Mouse (Mus musculus) liver, embryonic 15.5 days (tissue): ENCODE data around the gene Slc2a13. TPM values are rescaled to one million over a fixed set of nuclear protein-coding genes. Genes with fewer than 3 reads are reported as not detected.

Experiments used
- ATAC-seq: fragments of 200-750 bp; cut with Nextera tagmentation; 2 replicates; pipeline ENCODE4 v1.8.0; 2017; ENCODE audit warnings: moderate number of reproducible peaks, mild to moderate bottlenecking, moderate library complexity; ENCODE audit not compliant: insufficient read depth
- H3K27ac ChIP-seq: fragments of 300-500 bp; sonication (generic); replicated peaks from 2 replicates; pipeline ENCODE4 v1.5.1; 2015; ENCODE audit warnings: mild to moderate bottlenecking, inconsistent platforms
- H3K27me3 ChIP-seq: fragments of 300-500 bp; sonication (generic); 2 replicates; pipeline ENCODE4 v1.6.1; 2015; ENCODE audit warnings: mild to moderate bottlenecking, inconsistent platforms
- H3K36me3 ChIP-seq: fragments of 300-500 bp; sonication (generic); replicated peaks from 2 replicates; pipeline ENCODE4 v1.6.1; 2015; ENCODE audit warnings: moderate library complexity, mild to moderate bottlenecking, inconsistent platforms
- H3K4me1 ChIP-seq: fragments of 300-500 bp; sonication (generic); replicated peaks from 2 replicates; pipeline ENCODE4 v1.6.1; 2015; ENCODE audit warnings: inconsistent platforms
- H3K4me2 ChIP-seq: fragments of 300-500 bp; sonication (generic); 2 replicates; pipeline ENCODE4 v1.6.1; 2015; ENCODE audit warnings: moderate library complexity, mild to moderate bottlenecking, inconsistent platforms
- H3K4me3 ChIP-seq: fragments of 300-500 bp; sonication (generic); replicated peaks from 2 replicates; pipeline ENCODE4 v1.5.1; 2015; ENCODE audit warnings: mild to moderate bottlenecking, inconsistent platforms
- H3K9ac ChIP-seq: fragments of 300-500 bp; sonication (generic); 2 replicates; pipeline ENCODE4 v1.6.1; 2015; ENCODE audit warnings: moderate library complexity, mild to moderate bottlenecking, inconsistent platforms
- H3K9me3 ChIP-seq: fragments of 300-500 bp; sonication (generic); replicated peaks from 2 replicates; pipeline ENCODE4 v1.6.1; 2016; ENCODE audit warnings: inconsistent platforms
- WGBS: fragments of 180-500 bp; shearing (Covaris S2); methylation state at CpG from one replicate; pipeline ENCODE4 v1.1.7; 2015; ENCODE audit warnings: mixed read lengths; ENCODE audit not compliant: insufficient replicate concordance; 5-methylcytosine and 5-hydroxymethylcytosine counted together
- polyA plus RNA-seq: library from polyadenylated mRNA; unstranded; fragments of >200 nt; fragmentation: Nextera tagmentation; extraction: Ambion mirVana; gene quantifications from 2 replicates; pipeline ENCODE4 v1.2.1, GENCODE M21; 2015

Gene Slc2a13
- polyA plus RNA-seq, 1 experiment from 2014 or later: 0.08 TPM

DNA sequence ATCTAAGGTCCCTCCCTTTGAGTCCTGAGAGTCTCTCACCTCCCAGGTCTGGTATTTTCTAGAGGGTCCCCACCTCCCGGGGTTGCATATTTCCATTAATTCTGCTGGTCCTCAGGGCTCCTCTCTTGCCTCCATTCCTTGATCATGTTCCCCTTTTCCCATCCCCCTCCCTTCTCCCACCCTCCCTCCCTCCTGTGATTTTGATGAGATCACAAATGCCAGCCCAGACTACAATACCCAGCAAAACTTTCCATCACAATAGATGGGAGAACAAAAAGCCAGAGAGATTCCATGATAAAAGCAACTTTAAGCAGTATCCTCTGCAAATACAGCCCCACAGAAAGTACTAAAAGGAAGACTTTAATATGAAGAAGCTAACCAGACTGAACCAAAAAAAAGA, 309.1 kb downstream of the Slc2a13 start:
- Histone ChIP-seq H3K4me3 (no peak overlapping the region), H3K4me2 (no peak overlapping the region), H3K4me1 (peaks cover 27% of the 10 kb centered on the region), H3K27me3 (no peaks in the 10 kb centered on the region), H3K36me3 (no peaks in the 10 kb centered on the region), H3K27ac (no peak overlapping the region), H3K9ac (no peak overlapping the region), H3K9me3 (no peaks in the 10 kb centered on the region)
- 78% methylated on average over 1 of the region's 1 CpGs for WGBS
- no peak for ATAC-seq

GRCm38 (mm10) chr15:91260578-91260977, 312.5 kb downstream of the Slc2a13 start:
- Histone ChIP-seq H3K9me3 (no peaks in the 10 kb centered on the region), H3K4me2 (peak overlapping the region; percentile 21; the same call in 1 of the 2 replicates), H3K9ac (no peak overlapping the region), H3K27me3 (no peaks in the 10 kb centered on the region), H3K36me3 (no peaks in the 10 kb centered on the region), H3K4me3 (no peak overlapping the region), H3K27ac (peak overlapping the region; percentile 60), H3K4me1 (peaks cover 35% of the 10 kb centered on the region)
- ATAC-seq: peak; percentile 98
- WGBS: 30% methylated on average over 5 of the region's 5 CpGs

GRCm38 (mm10) chr15:91257140-91257539, 315.9 kb downstream of the Slc2a13 start:
- Histone ChIP-seq H3K4me3 (no peak overlapping the region), H3K9me3 (no peaks in the 10 kb centered on the region), H3K9ac (no peak overlapping the region), H3K4me1 (peaks cover 48% of the 10 kb centered on the region), H3K27ac (no peak overlapping the region), H3K36me3 (no peaks in the 10 kb centered on the region), H3K27me3 (no peaks in the 10 kb centered on the region), H3K4me2 (no peak overlapping the region)
- 76% methylated on average over 11 of the region's 11 CpGs for WGBS
- no peak for ATAC-seq

DNA sequence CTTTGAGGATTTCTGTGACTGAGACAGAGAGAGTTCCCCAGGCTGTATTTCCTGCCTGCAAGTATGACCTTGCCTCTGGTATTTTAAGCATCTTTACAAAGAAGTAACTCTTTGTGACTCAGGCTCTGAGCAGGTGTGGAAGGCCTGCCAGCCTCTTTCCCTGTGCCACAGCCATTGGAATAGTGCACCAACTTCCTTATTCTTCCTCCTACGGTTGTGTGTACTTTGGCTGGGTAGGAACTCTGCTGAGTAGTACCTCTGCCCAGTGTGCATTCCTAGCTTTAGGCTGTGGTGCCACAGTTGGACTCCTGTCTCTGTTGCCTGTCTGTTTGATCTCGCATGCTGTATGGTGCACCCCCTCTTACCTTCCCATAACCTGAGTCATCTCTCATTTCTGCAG, 317.8 kb downstream of the Slc2a13 start:
- Histone ChIP-seq H3K36me3 (no peaks in the 10 kb centered on the region), H3K4me2 (no peak overlapping the region), H3K27me3 (no peaks in the 10 kb centered on the region), H3K4me3 (no peak overlapping the region), H3K4me1 (peaks cover 49% of the 10 kb centered on the region), H3K27ac (no peak overlapping the region), H3K9ac (no peak overlapping the region), H3K9me3 (no peaks in the 10 kb centered on the region)
- ATAC-seq: no peak
- 65% methylated on average over 2 of the region's 2 CpGs for WGBS

DNA sequence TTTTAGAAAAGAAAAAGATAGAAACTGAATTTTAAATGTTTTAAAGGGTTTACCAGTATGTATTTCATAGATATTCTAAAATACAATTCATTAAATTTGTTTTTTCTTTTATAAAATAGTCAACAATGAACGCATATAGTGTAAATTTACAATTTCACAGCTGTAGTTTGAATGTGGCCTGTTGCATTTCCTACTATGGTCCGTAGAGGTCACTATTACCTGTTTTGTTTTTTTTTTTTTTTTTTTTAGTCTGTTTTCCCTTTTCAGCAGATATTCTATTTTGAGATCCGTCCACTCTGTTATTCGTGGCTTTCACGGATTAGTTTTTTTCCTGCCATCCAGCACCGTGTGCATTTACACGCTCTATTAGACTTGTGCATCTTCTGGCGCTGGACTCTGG, 320.1 kb downstream of the Slc2a13 start:
- Histone ChIP-seq H3K4me2 (no peak overlapping the region), H3K27ac (peak overlapping the region; percentile 49), H3K9me3 (no peaks in the 10 kb centered on the region), H3K4me1 (peaks cover 37% of the 10 kb centered on the region), H3K36me3 (no peaks in the 10 kb centered on the region), H3K27me3 (no peaks in the 10 kb centered on the region), H3K4me3 (no peak overlapping the region), H3K9ac (no peak overlapping the region)
- no peak for ATAC-seq
- 30% methylated on average over 8 of the region's 8 CpGs for WGBS

DNA sequence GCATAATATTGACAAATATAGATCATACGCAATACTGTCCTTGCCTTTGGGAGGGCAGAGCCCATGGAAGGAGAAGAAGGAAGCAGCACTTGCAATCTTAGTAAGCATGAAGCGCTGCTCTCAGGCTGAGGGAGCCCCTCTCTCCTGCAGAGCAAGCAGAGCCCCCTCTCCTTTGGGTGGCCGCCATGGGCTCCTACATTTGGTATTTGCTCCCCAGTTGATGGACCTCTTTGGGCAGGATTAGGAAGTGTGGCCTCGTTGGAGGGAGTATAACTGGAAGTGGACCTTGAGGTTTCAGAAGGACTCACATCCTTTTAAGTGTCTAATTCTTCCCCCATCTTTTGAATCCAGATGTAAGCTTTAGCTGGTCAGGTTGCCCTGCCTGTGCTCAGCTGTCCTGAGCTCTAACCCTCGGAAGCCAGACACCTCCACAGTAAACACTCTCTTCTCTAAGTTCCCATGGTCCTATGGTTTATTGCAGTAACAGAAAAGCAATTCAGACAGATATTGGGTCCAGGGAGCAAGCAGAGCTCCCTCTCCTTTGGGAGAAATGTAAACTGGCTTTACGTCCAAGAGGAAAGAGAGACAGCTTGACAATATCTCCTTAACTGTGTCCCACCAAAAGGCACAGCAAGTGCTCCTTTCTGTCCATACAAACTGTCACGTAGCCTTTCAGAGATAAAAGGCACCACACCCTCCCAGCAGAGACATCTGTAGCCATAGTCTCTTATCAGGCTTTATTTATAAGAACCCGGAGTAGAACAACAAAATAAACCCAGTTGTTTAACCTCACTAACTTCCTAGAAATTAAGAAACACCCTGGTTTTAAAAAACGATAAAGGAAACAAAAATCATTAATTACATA, 321.3 kb downstream of the Slc2a13 start:
- WGBS: 34% methylated on average over 9 of the region's 9 CpGs
- 0 out of 2 replicates have a peak overlapping the region, but pooled peaks have one; percentile 21 for H3K4me3 ChIP-seq
- no peaks in the 10 kb centered on the region for H3K27me3 ChIP-seq
- peak overlapping the region; percentile 63 for H3K4me2 ChIP-seq
- no peaks in the 10 kb centered on the region for H3K9me3 ChIP-seq
- peaks cover 35% of the 10 kb centered on the region for H3K4me1 ChIP-seq
- H3K9ac ChIP-seq: peak overlapping the region; percentile 35; the same call in 1 of the 2 replicates
- peak overlapping the region; percentile 89 for H3K27ac ChIP-seq
- peak; percentile 96 for ATAC-seq
- H3K36me3 ChIP-seq: no peaks in the 10 kb centered on the region

DNA sequence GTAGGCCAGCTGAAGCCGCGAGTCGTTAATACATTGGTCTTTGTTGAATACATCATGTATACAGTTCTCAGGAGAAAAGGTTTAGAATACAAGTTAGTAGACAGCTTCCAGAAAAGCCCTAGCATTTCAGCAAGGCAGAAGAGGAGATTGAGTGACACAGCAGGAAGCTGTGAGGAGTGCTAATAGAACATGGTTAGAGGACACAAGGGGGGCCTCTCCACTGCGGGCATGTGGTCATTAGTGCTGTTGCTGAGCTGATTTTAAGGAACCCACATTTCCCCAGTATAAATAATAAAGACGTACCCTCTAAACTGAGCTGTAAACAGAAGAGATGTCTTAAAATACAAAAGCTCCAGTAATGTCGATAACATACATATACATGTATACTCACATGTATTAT, 322.2 kb downstream of the Slc2a13 start:
- H3K9me3 ChIP-seq: no peaks in the 10 kb centered on the region
- 71% methylated on average over 6 of the region's 6 CpGs for WGBS
- no peak overlapping the region for H3K9ac ChIP-seq
- H3K4me3 ChIP-seq: no peak overlapping the region
- peaks cover 35% of the 10 kb centered on the region for H3K4me1 ChIP-seq
- peak overlapping the region; percentile 89 for H3K27ac ChIP-seq
- H3K36me3 ChIP-seq: no peaks in the 10 kb centered on the region
- no peak overlapping the region for H3K4me2 ChIP-seq
- H3K27me3 ChIP-seq: no peaks in the 10 kb centered on the region
- no peak for ATAC-seq

- H3K4me3 ChIP-seq: no peak overlapping the region
- 76% methylated on average over 3 of the region's 3 CpGs for WGBS
- no peak overlapping the region for H3K9ac ChIP-seq
- no peak overlapping the region for H3K4me2 ChIP-seq
- H3K36me3 ChIP-seq: no peaks in the 10 kb centered on the region
- no peaks in the 10 kb centered on the region for H3K27me3 ChIP-seq
- no peaks in the 10 kb centered on the region for H3K9me3 ChIP-seq
- 0 out of 2 replicates have a peak overlapping the region, but pooled peaks have one; percentile 53 for H3K27ac ChIP-seq
- peaks cover 5% of the 10 kb centered on the region; the same call in 1 of the 2 replicates for H3K4me1 ChIP-seq
- peak; percentile 75 for ATAC-seq
Measured at GRCm38 (mm10) chr15:91240683-91241335, 332.3 kb downstream of the Slc2a13 start.

GRCm38 (mm10) chr15:91237294-91237693, 335.8 kb downstream of the Slc2a13 start:
- no peak overlapping the region for H3K4me3 ChIP-seq
- no peak for ATAC-seq
- no peaks in the 10 kb centered on the region for H3K36me3 ChIP-seq
- peaks cover 5% of the 10 kb centered on the region; the same call in 1 of the 2 replicates for H3K4me1 ChIP-seq
- no peak overlapping the region for H3K9ac ChIP-seq
- 35% methylated on average over 5 of the region's 5 CpGs for WGBS
- no peak overlapping the region for H3K27ac ChIP-seq
- no peaks in the 10 kb centered on the region for H3K9me3 ChIP-seq
- no peak overlapping the region for H3K4me2 ChIP-seq
- no peaks in the 10 kb centered on the region; the same call in 1 of the 2 replicates for H3K27me3 ChIP-seq
